Mouse (Mus musculus) urinary bladder, postnatal 10 days (tissue): Measurements from ENCODE around the gene Ip6k2.
A peak's percentile ranks its signal among the peaks of the same experiment; 100 is the strongest.

ENCODE experiments used
- DNase-seq: peaks from one replicate; pipeline ENCODE4 v3.0.0; 2022; ENCODE audit warnings: low spot score

Gene Ip6k2

GRCm38 (mm10) chr9:108820077-108820476, 36.5 kb downstream of the Ip6k2 start:
- no peak for DNase-seq

DNA sequence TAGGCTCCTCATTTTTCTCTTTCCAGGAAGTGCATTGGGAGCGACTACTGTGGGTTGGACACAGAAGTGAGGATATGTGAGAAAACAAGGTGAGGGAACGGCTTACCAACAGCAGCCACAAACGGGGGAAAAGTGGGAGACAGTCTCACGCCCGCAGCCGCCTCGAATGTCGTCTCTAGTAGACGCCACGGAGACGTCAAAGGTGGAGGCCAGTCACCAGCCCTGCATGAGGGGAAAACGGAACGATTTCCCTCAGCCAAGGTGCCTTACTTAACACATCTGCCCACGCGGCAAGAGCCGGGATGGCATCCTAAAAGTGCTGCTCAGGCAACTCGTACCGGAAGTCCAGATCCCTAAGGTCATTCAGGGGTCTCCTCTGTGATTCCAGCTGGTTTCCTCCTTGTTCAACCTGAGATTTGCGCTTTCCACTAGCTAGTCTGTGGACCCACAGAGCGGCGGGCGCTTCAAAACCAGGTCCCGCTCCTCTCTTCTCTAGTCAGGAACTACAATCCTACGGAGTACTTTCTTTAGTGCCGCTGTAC, 40.6 kb downstream of the Ip6k2 start:
- DNase-seq: no peak

- DNase-seq: no peak
These were observed 41.3 kb downstream of the Ip6k2 start for GRCm38 (mm10) chr9:108824755-108825413.

- DNase-seq: no peak
These were observed 42.5 kb downstream of the Ip6k2 start, which contains the start of gene Celsr3 for GRCm38 (mm10) chr9:108825820-108826699. Gene Celsr3 (plus strand): TSS chr9:108826320.

DNA sequence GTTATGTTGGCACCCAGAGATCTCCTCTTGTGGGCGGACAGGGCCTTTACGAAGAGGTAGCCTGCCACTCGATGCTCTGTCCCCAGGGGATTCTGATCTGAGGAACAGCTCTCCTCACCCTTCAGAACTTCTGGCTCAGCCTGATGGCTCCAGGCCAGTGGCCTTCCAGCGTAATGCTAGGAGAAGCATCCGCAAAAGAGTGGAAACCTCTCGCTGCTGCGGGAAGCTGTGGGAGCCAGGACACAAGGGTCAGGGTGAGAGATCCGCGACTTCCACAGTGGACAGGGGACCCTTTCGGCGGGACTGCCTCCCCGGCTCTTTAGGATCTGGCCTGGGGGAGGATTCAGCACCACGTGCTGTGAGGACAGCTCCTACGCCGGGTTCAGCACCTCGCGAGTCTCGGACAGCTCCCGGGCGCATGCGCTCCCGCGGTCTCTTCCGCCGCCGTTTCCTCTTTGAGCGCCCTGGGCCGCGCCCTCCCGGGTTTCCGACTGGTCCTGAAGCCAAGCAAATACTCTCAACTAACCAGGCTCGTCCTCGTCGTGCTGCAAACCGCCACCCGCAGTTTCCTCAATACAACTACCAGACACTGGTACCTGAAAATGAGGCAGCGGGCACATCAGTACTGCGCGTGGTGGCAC, 43.2 kb downstream of the Ip6k2 start:
- no peak for DNase-seq

DNA sequence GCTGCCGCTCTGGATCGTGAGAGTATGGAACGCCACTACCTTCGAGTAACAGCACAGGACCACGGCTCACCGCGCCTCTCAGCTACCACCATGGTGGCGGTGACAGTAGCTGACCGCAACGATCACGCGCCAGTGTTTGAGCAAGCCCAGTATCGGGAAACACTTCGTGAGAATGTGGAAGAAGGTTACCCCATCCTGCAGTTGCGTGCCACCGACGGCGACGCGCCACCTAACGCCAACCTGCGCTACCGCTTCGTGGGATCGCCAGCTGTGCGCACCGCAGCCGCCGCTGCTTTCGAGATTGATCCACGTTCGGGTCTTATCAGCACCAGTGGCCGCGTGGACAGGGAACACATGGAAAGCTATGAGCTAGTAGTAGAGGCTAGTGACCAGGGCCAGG, 43.9 kb downstream of the Ip6k2 start:
- DNase-seq: no peak

- DNase-seq: no peak
These were observed 44.3 kb downstream of the Ip6k2 start for GRCm38 (mm10) chr9:108827906-108828305.

DNA sequence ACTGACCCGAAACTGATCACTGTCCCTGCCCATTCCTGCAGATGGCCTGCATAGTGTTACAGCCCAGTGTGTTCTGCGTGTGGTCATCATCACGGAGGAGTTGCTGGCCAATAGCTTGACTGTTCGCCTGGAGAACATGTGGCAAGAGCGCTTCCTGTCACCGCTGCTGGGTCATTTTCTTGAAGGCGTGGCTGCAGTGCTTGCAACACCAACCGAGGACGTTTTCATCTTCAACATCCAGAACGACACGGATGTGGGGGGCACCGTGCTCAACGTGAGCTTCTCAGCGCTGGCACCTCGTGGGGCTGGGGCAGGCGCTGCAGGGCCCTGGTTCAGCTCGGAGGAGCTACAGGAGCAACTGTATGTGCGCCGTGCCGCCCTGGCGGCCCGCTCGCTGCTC, 48.0 kb downstream of the Ip6k2 start:
- DNase-seq: no peak

DNA sequence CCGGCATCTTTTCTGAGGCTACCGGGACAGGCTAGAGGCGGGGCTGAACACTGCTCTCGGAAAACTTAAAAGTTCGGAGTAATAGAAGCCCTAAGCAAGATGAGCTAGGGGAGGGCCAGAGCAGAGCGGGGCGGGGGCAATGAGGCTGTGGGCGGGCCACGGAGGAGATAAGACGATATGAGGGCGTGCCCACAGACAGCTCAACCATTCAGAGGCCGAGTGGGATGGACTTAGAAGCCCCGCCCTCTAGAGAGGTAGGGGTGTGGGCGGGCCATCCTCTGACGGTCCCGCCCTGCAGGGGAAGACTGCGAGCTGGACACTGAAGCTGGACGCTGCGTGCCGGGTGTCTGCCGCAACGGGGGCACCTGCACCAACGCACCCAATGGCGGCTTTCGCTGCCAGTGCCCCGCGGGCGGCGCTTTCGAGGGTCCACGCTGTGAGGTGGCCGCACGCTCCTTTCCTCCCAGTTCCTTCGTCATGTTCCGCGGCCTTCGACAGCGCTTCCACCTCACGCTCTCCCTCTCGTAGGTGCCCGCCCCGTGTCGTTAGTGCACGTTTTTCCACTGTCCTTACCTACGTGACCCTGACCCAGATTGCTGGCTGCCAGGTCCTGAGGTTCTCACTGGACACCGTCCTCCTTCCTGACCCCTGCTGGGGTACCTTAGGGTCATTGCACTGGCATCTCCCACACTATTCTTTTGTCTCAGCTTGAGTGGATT, 49.0 kb downstream of the Ip6k2 start:
- DNase-seq: peak; percentile 59

DNA sequence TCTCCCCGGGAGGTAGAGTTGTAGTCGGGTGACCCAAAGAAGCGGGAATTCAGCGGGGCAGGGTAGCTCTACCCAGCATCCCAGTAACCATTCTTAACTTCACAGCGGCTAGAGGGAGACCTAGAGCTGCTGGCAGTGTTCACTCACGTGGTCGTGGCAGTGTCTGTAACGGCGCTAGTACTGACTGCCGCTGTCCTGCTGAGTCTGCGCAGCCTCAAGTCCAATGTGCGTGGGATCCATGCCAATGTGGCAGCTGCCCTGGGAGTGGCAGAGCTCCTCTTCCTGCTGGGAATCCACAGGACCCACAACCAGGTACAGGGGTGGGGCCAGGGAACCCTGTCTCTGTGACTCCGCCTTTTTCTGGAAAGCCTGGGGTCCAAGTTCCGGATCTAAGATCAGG, 59.4 kb downstream of the Ip6k2 start:
- DNase-seq: no peak

- DNase-seq: no peak
These were observed 61.8 kb downstream of the Ip6k2 start for GRCm38 (mm10) chr9:108845390-108845789.

GRCm38 (mm10) chr9:108847374-108847773, 63.8 kb downstream of the Ip6k2 start:
- DNase-seq: no peak

DNA sequence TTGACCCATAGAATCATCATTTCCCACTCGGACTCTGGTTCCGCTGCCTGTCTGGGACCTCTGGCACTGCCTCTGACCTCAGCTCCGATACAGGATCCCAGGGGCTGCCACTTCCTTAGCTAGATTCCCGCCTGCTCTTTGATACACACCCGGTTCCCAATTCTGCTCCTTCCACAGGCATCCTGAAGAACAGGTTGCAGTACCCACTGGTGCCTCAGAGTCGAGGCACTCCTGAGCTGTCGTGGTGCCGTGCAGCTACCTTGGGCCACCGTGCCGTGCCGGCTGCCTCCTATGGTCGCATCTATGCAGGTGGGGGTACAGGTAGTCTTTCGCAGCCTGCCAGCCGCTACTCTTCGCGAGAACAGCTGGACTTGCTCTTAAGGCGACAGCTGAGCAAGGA, 64.8 kb downstream of the Ip6k2 start:
- no peak for DNase-seq

DNA sequence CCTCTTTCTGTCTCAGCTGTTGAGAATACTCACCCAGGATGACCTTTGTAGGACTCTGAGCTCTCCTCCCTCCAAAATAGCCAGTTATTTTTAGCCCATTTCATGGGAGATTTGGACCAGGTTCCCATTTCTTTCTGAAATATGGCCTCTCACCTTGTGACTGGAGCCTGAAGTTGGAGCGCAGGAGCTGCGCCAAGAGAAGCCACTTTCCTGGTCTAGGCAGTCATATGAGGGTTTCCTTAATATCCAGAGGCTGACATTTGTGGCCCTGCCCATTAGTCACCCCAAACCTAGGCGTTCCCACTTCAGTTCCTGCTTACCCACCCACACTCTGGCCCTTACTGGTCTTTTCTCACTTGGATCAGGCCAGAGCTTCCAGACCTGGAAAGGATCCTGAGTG, 69.4 kb downstream of the Ip6k2 start, which contains the start of gene Slc26a6:
TSS of gene Slc26a6 (plus strand) at position 308 of the 400 bp plus-strand sequence.
- no peak for DNase-seq

- DNase-seq: peak; percentile 70
These were observed 70.1 kb downstream of the Ip6k2 start for GRCm38 (mm10) chr9:108853635-108854240.

GRCm38 (mm10) chr9:108854241-108854696, 70.7 kb downstream of the Ip6k2 start:
- DNase-seq: peak; percentile 46

GRCm38 (mm10) chr9:108855335-108855734, 71.7 kb downstream of the Ip6k2 start:
- DNase-seq: no peak
